Mouse (Mus musculus) brown adipose tissue, adult 24 weeks (tissue): ENCODE measurements around the gene Nwd1. TPM values are rescaled to one million over a fixed set of nuclear protein-coding genes. Genes with fewer than 3 reads are reported as not detected.
"Not testable (repeated sequence)": the region's sequence is repeated elsewhere in the genome, so short reads cannot be mapped to it uniquely, and the experiment has no call there.

Experiments used
- H3K27ac ChIP-seq: fragments of 200-500 bp; replicated peaks from 2 replicates; pipeline ENCODE4 v1.5.1; 2012; ENCODE audit warnings: low read depth, mild to moderate bottlenecking, low read length
- H3K4me1 ChIP-seq: fragments of 200-500 bp; 2 replicates; pipeline ENCODE4 v1.6.1; 2012; ENCODE audit warnings: low read length, mixed read lengths; ENCODE audit not compliant: control insufficient read depth, insufficient read depth, insufficient read length
- H3K4me3 ChIP-seq: fragments of 200-500 bp; 2 replicates; pipeline ENCODE4 v1.5.1; 2012; ENCODE audit warnings: low read depth, mild to moderate bottlenecking, low read length, moderate library complexity; ENCODE audit not compliant: insufficient read depth
- polyA plus RNA-seq: library from polyadenylated mRNA; stranded (reverse); fragments of >200 nt; gene quantifications from 2 replicates; pipeline ENCODE4 v1.2.4, GENCODE M21; 2012; ENCODE audit not compliant: missing spikeins, insufficient read depth, insufficient read length

The Nwd1 gene
- polyA plus RNA-seq, 1 experiment, result not detected

- H3K27ac ChIP-seq, H3K4me1 ChIP-seq, H3K4me3 ChIP-seq: not testable (repeated sequence)
Measured at GRCm38 (mm10) chr8:72676844-72677243, 30.3 kb downstream of the Nwd1 start.

- no peak overlapping the region for H3K27ac ChIP-seq
- H3K4me3 ChIP-seq, result no peak overlapping the region
- no peaks in the 10 kb centered on the region for H3K4me1 ChIP-seq
Measured at GRCm38 (mm10) chr8:72677331-72677730, 30.8 kb downstream of the Nwd1 start.

GRCm38 (mm10) chr8:72680133-72680532 is 33.6 kb downstream of the Nwd1 start:
- Histone ChIP-seq H3K4me3 (no peak overlapping the region), H3K27ac (no peak overlapping the region), H3K4me1 (no peaks in the 10 kb centered on the region)

GRCm38 (mm10) chr8:72682051-72682687 is 35.7 kb downstream of the Nwd1 start:
- Histone ChIP-seq H3K27ac (no peak overlapping the region), H3K4me1 (no peaks in the 10 kb centered on the region), H3K4me3 (no peak overlapping the region)

- no peak overlapping the region for H3K27ac ChIP-seq
- H3K4me3 ChIP-seq, result no peak overlapping the region
- no peaks in the 10 kb centered on the region for H3K4me1 ChIP-seq
Measured at GRCm38 (mm10) chr8:72683010-72683521, 36.6 kb downstream of the Nwd1 start.

- H3K27ac ChIP-seq, H3K4me3 ChIP-seq, H3K4me1 ChIP-seq: not testable (repeated sequence)
Measured at GRCm38 (mm10) chr8:72683572-72684099, 37.1 kb downstream of the Nwd1 start.

GRCm38 (mm10) chr8:72698349-72698926 is 51.9 kb downstream of the Nwd1 start:
- H3K4me1 ChIP-seq, result no peaks in the 10 kb centered on the region
- H3K27ac ChIP-seq, result no peak overlapping the region
- H3K4me3 ChIP-seq, result no peak overlapping the region

- Histone ChIP-seq H3K27ac (no peak overlapping the region), H3K4me3 (no peak overlapping the region), H3K4me1 (no peaks in the 10 kb centered on the region)
Measured at GRCm38 (mm10) chr8:72712569-72712968, 66.1 kb downstream of the Nwd1 start.

- Histone ChIP-seq H3K4me3 (no peak overlapping the region), H3K27ac (no peak overlapping the region)
Measured at GRCm38 (mm10) chr8:72716594-72716993, 70.1 kb downstream of the Nwd1 start.

GRCm38 (mm10) chr8:72720541-72720940 is 74.0 kb downstream of the Nwd1 start:
- no peak overlapping the region for H3K4me3 ChIP-seq
- no peak overlapping the region for H3K27ac ChIP-seq
- peaks cover 5% of the 10 kb centered on the region for H3K4me1 ChIP-seq

More at GRCm38 (mm10) chr8:72716594-72716993, 70.1 kb downstream of the Nwd1 start:
- H3K4me1 ChIP-seq, result no peaks in the 10 kb centered on the region

GRCm38 (mm10) chr8:72722769-72723650 is 76.5 kb downstream of the Nwd1 start, which contains the start of gene Sin3b:
TSS of gene Sin3b (plus strand) at chr8:72723285.
- H3K27ac ChIP-seq, result peak within 1 kb of the TSS; percentile 60; the same call in 1 of the 2 replicates

GRCm38 (mm10) chr8:72723651-72724001 is 77.1 kb downstream of the Nwd1 start:
- Histone ChIP-seq H3K4me3 (peak overlapping the region; percentile 98), H3K27ac (peak overlapping the region; percentile 60; the same call in 1 of the 2 replicates), H3K4me1 (peaks cover 5% of the 10 kb centered on the region)

More at GRCm38 (mm10) chr8:72722769-72723650, 76.5 kb downstream of the Nwd1 start, which contains the start of gene Sin3b:
- Histone ChIP-seq H3K4me1 (peaks cover 5% of the 10 kb centered on the region), H3K4me3 (peak within 1 kb of the TSS; percentile 98)

GRCm38 (mm10) chr8:72728636-72729035 is 82.1 kb downstream of the Nwd1 start:
- no peak overlapping the region for H3K27ac ChIP-seq

GRCm38 (mm10) chr8:72735001-72735400 is 88.5 kb downstream of the Nwd1 start:
- peak overlapping the region; percentile 55 for H3K27ac ChIP-seq
- no peak overlapping the region for H3K4me3 ChIP-seq

More at GRCm38 (mm10) chr8:72728636-72729035, 82.1 kb downstream of the Nwd1 start:
- no peak overlapping the region for H3K4me3 ChIP-seq
- H3K4me1 ChIP-seq, result peaks cover 5% of the 10 kb centered on the region

GRCm38 (mm10) chr8:72736868-72737267 is 90.4 kb downstream of the Nwd1 start:
- H3K4me3 ChIP-seq, result no peak overlapping the region
- H3K4me1 ChIP-seq, result peaks cover 4% of the 10 kb centered on the region
- no peak overlapping the region for H3K27ac ChIP-seq

More at GRCm38 (mm10) chr8:72735001-72735400, 88.5 kb downstream of the Nwd1 start:
- peaks cover 4% of the 10 kb centered on the region for H3K4me1 ChIP-seq
